Mouse (Mus musculus) MEL (cell line): ENCODE measurements at regions not wholly inside any gene's neighbourhood (a gene's known extent, or its start where the extent isn't known, plus 50 kb on each side); places are given as distances from the start of the nearest gene placed in this dataset.

Experiments used
- CTCF ChIP-seq, 3 experiments: IDR thresholded peaks in 2 of 3; conservative IDR thresholded peaks in 1 of 3; 2 replicates each; pipeline ENCODE4 v1.5.1; 2011 to 2012; ENCODE audit warnings: low read length in 3 of 3, low read depth in 2 of 3, mild to moderate bottlenecking in 2 of 3, improper control_type of control experiment in 1 of 3, inconsistent platforms in 1 of 3, mixed read lengths in 1 of 3, moderate library complexity in 1 of 3; ENCODE audit not compliant: control insufficient read depth in 1 of 3, insufficient read depth in 1 of 3, poor library complexity in 1 of 3, severe bottlenecking in 1 of 3
- EP300 ChIP-seq, 2 experiments: IDR thresholded peaks; 2 replicates each; pipeline ENCODE4 v1.6.1; 2011; ENCODE audit warnings: improper control_type of control experiment in 2 of 2, low read length in 2 of 2, low read depth in 1 of 2, mild to moderate bottlenecking in 1 of 2
- GATA1 ChIP-seq: IDR thresholded peaks from 2 replicates; pipeline ENCODE4 v1.6.1; 2011; ENCODE audit warnings: low read depth, low read length, improper control_type of control experiment
- TCF12 ChIP-seq: IDR thresholded peaks from 2 replicates; pipeline ENCODE4 v1.6.1; 2014; ENCODE audit warnings: low read depth, mild to moderate bottlenecking, inconsistent platforms, low read length, improper control_type of control experiment, moderate library complexity
- USF2 ChIP-seq, 2 experiments: IDR thresholded peaks; 2 replicates each; pipeline ENCODE4 v1.6.1; 2011 to 2012; ENCODE audit warnings: improper control_type of control experiment in 2 of 2, low read length in 2 of 2, borderline replicate concordance in 1 of 2, inconsistent platforms in 1 of 2, low read depth in 1 of 2, mild to moderate bottlenecking in 1 of 2; ENCODE audit not compliant: insufficient read depth in 1 of 2
- ZC3H11A ChIP-seq: IDR thresholded peaks from 2 replicates; pipeline ENCODE4 v1.6.1; 2012; ENCODE audit warnings: low read depth, mild to moderate bottlenecking, inconsistent platforms, low read length, improper control_type of control experiment

GRCm38 (mm10) chr1:34732156-34732555, 110.7 kb downstream of the Fam168b start:
- no peak for TF ChIP-seq USF2 (IDR thresholded peaks at IDR 0.05; ENCODE audit: borderline replicate concordance in 1 of 2, insufficient read depth in 1 of 2, low read depth in 1 of 2, low read length in 2 of 2)
- no peak for TF ChIP-seq ZC3H11A
- no peak for TF ChIP-seq CTCF (IDR thresholded peaks at IDR 0.05 in 2 of 3, conservative IDR thresholded peaks at IDR 0.05 in 1 of 3; ENCODE audit: control insufficient read depth in 1 of 3, insufficient read depth in 1 of 3, low read depth in 2 of 3, low read length in 3 of 3, poor library complexity in 1 of 3, severe bottlenecking in 1 of 3)
- no peak for TF ChIP-seq EP300 (IDR thresholded peaks at IDR 0.05; ENCODE audit: low read depth in 1 of 2, low read length in 2 of 2)
- no peak for TF ChIP-seq GATA1
- TF ChIP-seq TCF12: no peak
